Mouse (Mus musculus) testis, adult 2 months (tissue): ENCODE measurements at regions not wholly inside any gene's neighbourhood (a gene's known extent, or its start where the extent isn't known, plus 50 kb on each side); places are given as distances from the start of the nearest gene placed in this dataset.

Experiments used
- H3K27ac ChIP-seq: fragments of 200-500 bp; 2 replicates; pipeline ENCODE4 v1.5.1; 2012; ENCODE audit warnings: low read depth, low read length; ENCODE audit not compliant: control insufficient read depth, insufficient read depth
- H3K27me3 ChIP-seq: fragments of 200-500 bp; 2 replicates; pipeline ENCODE4 v1.6.1; 2012; ENCODE audit warnings: mild to moderate bottlenecking, low read length, moderate library complexity; ENCODE audit not compliant: control insufficient read depth, insufficient read depth
- H3K36me3 ChIP-seq: fragments of 200-500 bp; 2 replicates; pipeline ENCODE4 v1.6.1; 2012; ENCODE audit warnings: mild to moderate bottlenecking, low read length; ENCODE audit not compliant: control insufficient read depth, insufficient read depth
- H3K4me1 ChIP-seq: fragments of 200-500 bp; 2 replicates; pipeline ENCODE4 v1.6.1; 2012; ENCODE audit warnings: low read length; ENCODE audit not compliant: control insufficient read depth, insufficient read depth
- H3K4me3 ChIP-seq: fragments of 200-500 bp; 2 replicates; pipeline ENCODE4 v1.5.1; 2012; ENCODE audit warnings: low read depth, mild to moderate bottlenecking, low read length, moderate library complexity, mixed read lengths; ENCODE audit not compliant: control insufficient read depth
- CTCF ChIP-seq: fragments of 200-500 bp; IDR thresholded peaks from 2 replicates; pipeline ENCODE4 v1.5.1; 2012; ENCODE audit warnings: low read depth, mild to moderate bottlenecking, inconsistent platforms, low read length, moderate library complexity; ENCODE audit not compliant: control insufficient read depth, insufficient read depth, insufficient replicate concordance
- POLR2A ChIP-seq: fragments of 200-500 bp; IDR thresholded peaks from 2 replicates; pipeline ENCODE4 v1.6.1; 2012; ENCODE audit warnings: low read depth, mild to moderate bottlenecking, inconsistent platforms, low read length, moderate library complexity; ENCODE audit not compliant: control insufficient read depth

GRCm38 (mm10) chr3:147456294-147456693, 604.1 kb downstream of the Ttll7 start:
- Histone ChIP-seq H3K4me1 (no peaks in the 10 kb centered on the region), H3K27ac (no peak overlapping the region), H3K36me3 (no peaks in the 10 kb centered on the region), H3K27me3 (no peaks in the 10 kb centered on the region), H3K4me3 (no peak overlapping the region)
- no peak for TF ChIP-seq POLR2A
- TF ChIP-seq CTCF: no peak

- H3K4me3 ChIP-seq: no peak overlapping the region
- no peak overlapping the region for H3K27ac ChIP-seq
- H3K27me3 ChIP-seq: no peaks in the 10 kb centered on the region
- TF ChIP-seq POLR2A (no peak), CTCF (no peak)
- H3K4me1 ChIP-seq: no peaks in the 10 kb centered on the region
- no peaks in the 10 kb centered on the region for H3K36me3 ChIP-seq
These were observed 605.9 kb downstream of the Ttll7 start for GRCm38 (mm10) chr3:147458115-147458514.

- Histone ChIP-seq H3K27ac (no peak overlapping the region), H3K4me1 (no peaks in the 10 kb centered on the region), H3K36me3 (no peaks in the 10 kb centered on the region), H3K27me3 (no peaks in the 10 kb centered on the region), H3K4me3 (no peak overlapping the region)
- TF ChIP-seq CTCF: no peak
- TF ChIP-seq POLR2A: no peak
These were observed 627.7 kb downstream of the Ttll7 start for GRCm38 (mm10) chr3:147479890-147480289.
